Mouse (Mus musculus): ENCODE data around the gene Slc27a1.

Slc27a1 gene

DNA sequence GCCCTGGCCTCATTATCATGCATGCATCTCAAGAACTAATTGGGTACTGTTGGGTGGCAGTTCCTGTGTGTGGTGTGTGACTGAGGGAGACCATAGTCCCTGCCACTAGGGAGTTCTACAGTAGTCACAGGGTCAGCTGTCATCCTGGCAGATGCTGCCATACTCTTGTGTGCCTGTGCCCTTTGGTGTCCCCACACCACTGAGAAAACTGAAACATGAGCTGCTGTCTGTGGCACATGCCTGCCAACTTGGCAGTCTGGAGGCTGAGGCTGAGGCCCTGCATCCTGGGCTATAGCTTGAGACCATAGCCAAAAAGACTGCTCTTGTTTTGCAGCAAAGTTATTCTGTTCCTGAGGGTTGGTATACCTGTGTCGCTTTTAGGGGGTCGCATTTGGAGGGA is 51.1 kb downstream of the Slc27a1 start:
- DNase-seq (ENCODE audit: low read depth, low spot score), result no peak

DNA sequence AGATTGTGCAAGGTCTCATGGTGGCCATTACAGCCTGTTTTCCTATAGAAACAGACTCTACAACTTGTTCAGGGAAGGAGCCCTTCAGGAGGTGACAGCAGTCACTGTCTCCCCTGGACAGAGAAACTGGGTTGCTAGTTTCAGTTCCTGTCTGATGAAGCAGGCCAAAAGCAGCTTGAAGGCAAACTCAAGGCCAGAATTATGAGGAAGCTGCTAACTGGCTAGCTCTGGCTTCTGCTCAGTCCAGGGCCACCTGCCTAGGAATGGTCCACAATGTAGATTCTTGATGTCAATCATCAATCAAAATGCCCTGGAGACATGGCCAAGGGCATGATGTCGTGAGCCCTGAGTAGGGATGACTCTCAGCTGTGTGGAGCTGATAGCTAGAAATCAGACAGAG is 56.4 kb downstream of the Slc27a1 start:
- DNase-seq (ENCODE audit: low read depth, low spot score), result no peak

DNA sequence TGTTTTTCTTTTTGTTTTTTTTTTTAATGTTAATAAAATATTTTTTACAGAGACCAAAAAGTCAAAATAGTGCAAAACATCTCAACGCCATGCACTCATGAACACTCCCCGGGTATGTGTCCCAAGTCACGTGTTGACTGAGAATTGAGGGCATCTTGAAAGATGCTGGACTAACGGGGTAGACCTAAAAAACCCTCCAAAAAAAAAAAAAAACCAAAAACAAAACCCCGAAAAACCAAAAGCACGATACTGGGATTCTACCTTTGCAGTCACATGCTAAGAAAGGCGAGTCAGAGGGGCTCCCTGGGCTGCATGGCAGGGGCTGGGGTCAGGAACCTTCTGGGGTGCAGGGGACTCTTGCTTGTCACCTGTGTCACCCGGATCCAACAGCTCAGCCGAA is 58.1 kb downstream of the Slc27a1 start:
- no peak for DNase-seq (ENCODE audit: low read depth, low spot score)

DNA sequence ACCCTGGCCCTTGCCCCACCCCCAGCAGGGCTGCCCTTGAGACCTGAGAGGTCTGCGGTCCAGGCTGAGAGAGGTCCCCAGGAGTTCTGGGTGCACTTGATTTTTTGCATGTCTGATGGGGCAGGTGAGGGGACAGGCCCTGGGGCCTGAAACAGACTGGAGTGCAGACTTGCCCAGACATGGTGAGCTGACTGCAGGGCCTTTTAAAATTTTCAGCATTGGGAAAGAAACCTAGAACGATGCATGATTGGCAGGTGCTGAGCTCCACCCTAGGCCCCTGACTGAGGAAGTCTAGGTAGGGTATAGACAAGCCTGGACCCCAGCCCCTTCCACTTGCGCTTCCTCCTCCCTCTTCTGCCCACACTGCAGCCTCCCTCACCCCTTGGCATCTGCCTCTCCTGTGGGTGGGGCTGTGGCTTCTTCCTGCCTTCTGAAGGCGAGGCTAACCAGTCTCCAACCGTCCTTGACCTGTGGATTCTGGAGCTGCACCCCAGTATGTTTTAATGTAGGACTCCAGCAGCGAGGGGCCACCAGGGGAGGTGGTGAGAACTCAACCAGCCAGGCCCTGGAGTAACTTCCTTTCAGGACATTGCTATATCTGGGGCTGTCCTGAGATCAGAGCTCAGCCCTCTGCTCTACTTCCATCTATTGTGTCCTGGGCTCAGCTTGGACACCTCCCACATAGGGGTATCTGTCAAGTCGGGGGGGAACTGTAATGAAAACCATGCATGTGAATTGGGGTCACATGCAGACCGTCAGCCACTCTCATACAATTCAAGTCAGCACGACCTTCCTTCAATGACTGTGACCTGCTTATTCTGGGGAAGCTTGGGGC is 58.8 kb downstream of the Slc27a1 start:
- DNase-seq (ENCODE audit: low read depth, low spot score), result no peak

DNA sequence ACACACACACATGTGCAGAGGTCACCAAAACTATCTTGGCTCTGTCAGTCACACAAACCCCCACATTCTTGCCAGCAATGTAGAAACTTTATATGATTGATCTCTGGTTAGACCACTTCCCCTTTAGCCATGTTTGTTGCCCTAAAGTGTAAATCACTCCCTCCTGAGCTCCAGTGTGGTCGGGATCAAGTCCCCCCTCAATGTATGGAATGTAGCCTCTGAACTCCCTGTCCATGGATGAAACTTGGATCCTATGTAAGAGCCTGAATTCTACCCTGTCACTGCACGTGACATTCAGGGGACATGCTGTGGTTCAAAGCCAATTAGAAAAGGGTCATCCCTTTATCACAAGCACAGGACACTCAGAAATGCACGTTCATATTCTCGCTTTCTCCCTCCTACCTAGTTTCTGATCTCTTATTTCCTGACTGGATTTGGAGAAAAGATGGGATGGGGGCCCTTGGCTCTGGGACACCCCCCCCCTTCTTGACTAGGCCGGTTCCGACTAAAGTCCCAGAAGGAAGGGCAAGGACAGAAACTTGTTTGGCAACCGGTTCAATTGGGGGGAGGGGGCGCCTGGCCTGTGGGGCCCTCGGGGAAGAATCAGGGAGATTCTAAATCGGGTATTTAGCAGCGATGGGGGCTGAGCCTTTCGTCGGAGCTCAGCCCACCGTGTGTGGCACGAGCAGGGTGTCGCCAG is 59.9 kb downstream of the Slc27a1 start:
- DNase-seq (ENCODE audit: low read depth, low spot score), result no peak

DNA sequence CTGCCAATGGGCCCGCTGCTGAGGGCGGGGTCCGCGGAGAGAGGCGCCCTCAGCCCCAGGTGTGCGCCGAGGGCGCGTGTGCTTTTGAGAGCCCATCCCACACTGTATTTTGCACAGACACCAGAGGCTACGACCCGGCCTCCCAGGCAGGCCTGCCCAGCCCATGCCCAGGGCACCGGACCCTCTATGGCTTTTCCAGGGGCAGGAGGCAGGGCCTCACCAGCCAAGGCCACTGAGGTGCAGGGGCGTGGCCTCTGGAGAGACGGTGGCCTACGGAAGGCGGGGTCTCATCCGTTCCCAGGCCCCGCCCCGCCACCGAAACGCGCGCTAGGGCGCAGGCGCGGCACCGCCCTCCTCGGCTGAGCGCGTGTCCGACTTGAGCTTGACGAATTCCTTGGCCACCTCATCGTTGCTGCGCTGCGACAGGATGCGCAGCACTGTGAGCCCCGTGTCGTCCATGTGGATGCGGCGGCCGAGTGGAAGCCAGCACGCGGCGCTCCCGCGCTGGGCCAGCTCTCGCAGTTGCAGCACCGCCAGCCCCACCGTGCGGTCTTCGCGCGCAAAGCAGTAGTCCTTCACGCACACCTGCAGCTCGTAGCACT is 60.5 kb downstream of the Slc27a1 start:
- DNase-seq (ENCODE audit: low read depth, low spot score), result peak; percentile 95

- DNase-seq (ENCODE audit: low read depth, low spot score), result peak; percentile 59
Measured at GRCm38 (mm10) chr8:71629781-71630212, 61.1 kb downstream of the Slc27a1 start.

DNA sequence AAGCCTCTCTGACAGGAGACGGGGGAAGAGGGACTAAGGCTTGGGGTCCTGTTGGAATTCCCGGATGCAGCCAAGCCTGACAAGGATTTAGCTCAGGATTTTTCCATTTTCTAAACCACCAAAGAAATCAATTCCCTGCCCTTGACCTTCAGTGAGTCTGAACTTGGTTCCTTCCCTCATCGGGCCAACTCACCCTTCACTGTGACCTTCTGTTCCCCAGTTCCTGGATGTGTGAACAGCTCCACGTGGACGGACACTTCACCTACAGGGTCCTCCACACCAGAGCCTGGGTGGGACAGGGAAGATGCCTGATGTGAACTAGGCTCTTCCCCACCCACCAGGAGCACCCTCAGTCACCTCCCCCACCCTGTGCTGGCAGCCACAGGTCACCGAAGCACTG is 62.1 kb downstream of the Slc27a1 start:
- no peak for DNase-seq (ENCODE audit: low read depth, low spot score)

DNA sequence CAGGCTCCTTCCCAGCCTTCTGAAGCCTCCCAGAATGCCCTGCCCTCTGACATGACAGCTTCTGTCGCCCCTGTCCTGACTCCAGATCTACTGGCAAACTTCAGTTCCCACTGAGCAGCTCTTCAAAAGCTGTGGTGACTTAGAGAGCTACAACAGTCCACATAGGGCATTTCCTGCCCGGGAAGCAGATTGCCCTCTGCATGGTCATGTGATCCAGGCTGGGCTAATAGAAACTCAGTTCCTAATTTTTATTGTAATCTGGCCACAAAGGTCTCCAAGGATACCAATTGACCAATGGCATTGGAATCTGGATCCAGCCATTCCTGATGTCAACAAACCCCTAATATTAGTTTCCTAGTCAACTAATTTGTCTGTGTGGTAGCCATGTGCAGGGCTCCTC is 63.2 kb downstream of the Slc27a1 start:
- no peak for DNase-seq (ENCODE audit: low read depth, low spot score)

DNA sequence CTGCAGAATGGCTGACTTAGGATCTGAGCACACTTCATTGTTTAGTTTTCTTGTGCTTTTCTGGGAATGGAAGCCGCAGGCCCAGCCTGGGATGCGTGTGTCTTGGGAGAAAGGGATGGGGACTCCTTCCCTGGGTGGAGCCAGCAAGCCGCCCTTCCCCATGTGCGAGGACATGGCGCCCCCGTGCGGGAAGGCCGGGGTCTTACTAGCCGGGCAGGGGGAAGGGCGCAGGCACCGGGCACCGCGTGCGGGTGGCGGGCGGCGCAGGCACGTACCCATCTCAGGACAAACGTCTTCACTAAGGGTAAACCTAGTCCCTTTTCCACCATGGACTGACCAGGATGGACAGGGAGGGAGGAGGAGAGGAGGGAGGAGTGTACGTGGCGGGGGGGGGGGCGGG is 64.5 kb downstream of the Slc27a1 start:
- peak; percentile 81 for DNase-seq (ENCODE audit: low read depth, low spot score)

DNA sequence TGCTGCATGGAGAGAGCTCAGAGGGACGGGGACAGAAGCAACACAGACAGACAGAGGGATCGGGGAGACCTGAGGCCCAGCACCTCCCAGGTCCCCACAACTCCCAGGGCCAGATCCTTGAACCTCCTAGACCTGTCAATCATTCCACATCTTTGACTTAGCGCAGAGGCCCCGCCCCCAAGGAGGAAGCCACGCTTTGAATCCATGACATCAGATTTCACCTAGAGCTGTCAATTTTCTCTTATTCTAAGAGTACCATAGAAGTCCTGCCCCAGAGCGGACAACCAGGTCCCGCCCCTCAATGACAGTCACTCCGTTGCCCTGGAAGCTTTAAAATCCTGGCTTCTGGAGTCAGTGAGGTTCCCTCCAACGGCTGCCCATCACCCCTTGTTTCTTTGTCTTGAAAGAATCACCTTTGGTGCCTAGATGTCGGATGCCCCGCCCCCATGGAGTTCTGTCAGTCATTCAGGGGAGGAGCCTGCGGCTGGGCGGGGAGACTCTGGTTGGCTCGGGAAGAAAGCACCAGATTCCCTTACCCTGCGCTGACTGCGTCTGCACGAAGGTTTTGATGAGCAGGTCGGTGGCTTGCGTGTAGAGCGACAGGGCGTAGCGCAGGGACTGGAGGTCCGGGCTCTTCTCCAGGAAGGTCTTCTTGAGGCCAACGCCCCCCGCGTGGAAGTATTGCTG is 65.4 kb downstream of the Slc27a1 start:
- peak; percentile 84 for DNase-seq (ENCODE audit: low read depth, low spot score)

Measured in CD4-positive, CD25-positive, alpha-beta regulatory T cell, adult 2 months (primary cell).